Mouse (Mus musculus) ES-E14 (cell line): ENCODE measurements at regions not wholly inside any gene's neighbourhood (a gene's known extent, or its start where the extent isn't known, plus 50 kb on each side); places are given as distances from the start of the nearest gene placed in this dataset.

ENCODE experiments used
- CHD2 ChIP-seq: IDR thresholded peaks from 2 replicates; pipeline ENCODE4 v1.6.1; 2014; ENCODE audit warnings: mild to moderate bottlenecking, low read depth, low read length, inconsistent platforms
- HCFC1 ChIP-seq: IDR thresholded peaks from 2 replicates; pipeline ENCODE4 v1.6.1; 2012; ENCODE audit warnings: low read length, inconsistent platforms, borderline replicate concordance; ENCODE audit not compliant: insufficient read depth

- TF ChIP-seq HCFC1 (no peak), CHD2 (no peak)
These were observed 92.9 kb downstream of the Barhl2 start for GRCm38 (mm10) chr5:106365094-106365493.
